Mouse (Mus musculus) spleen, postnatal 36 days (tissue): ENCODE measurements around the gene Bpgm.

Experiments
- DNase-seq, 2 experiments: peaks; one replicate each; pipeline ENCODE4 v3.0.0; 2022; ENCODE audit warnings: low spot score in 2 of 2, mixed read lengths in 1 of 2

Bpgm gene

GRCm38 (mm10) chr6:34528131-34528530, 52.1 kb downstream of the Bpgm start:
- DNase-seq: no peak

GRCm38 (mm10) chr6:34529992-34530391, 54.0 kb downstream of the Bpgm start:
- no peak for DNase-seq

DNA sequence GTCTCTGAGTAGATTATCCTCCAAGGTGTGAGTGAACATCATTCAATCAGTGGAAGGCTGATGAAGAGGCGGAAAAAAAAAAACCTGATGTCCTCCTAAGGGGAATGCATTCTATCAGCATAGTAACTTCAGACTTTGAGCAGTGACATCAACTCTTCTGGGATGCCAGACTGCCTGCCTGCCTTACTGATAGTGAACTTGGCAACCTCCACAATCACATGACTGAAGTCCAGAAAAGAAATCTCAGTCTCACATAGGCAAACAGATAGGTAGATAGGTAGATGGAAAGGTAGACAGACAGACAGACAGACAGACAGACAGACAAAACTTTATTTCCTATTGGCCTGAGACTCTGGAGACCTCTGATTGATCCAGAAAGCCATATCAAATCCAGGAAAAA, 57.0 kb downstream of the Bpgm start:
- DNase-seq: no peak

DNA sequence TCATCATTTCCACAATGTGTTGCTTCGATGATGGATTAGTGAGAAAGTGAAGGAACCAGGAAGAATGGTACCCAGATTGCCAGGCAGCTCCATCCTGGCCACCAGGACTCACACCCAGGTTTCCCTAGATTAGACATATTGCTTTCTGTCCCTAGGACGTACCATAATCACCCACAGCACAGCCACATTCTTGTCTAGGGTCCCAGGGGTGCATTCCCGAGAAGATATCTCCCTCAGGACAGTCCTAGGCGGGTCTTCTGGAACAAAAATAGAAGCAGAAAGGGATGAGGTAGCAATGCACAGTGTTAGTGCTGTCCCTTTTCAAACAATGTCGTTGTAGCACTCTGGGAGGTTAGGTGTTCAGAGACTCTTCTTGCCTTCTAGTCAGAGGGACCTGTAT, 57.9 kb downstream of the Bpgm start:
- no peak for DNase-seq

- DNase-seq: no peak
Measured at GRCm38 (mm10) chr6:34542866-34543265, 66.9 kb downstream of the Bpgm start.

DNA sequence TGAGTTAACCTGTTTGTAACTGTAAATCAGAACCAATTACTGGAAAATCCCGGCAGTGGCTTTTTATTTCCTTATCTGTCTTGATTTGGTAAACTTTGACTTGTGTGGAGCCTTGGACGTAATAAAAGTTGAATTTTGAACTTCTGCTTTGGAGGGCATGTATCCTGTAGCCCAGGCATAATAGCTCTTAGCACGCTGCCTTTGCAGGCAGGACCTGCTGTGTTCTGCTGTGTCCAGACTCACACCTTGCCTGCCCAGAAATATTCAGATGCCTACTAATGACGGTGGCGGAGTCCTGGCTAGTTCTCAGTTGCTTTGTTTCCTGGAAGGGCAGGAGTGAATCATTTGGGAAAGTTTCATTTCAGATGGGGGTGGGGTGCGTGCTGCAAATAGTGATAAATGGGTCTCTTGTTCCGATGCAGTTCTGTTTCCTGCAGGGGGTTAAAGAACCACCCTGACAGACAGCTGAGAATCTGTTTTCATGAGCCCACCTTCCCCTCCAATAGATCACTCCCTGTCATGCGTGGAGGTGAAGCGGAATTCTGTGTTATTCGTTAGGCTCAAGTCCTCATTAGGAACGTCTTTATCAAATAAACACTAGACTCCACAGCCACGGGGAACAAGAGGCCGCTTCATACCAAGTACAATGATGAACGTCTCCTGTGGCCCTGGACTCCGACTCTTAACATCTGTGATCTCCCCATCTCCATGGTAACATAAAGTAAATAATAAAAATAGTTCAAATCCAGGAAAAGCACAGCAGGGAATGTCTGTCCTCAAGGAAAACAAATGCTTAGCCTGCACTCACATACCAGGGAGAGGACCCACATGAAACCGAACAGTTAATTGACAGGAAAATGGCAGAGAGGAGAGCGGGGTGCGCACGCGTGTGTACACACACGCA, 67.5 kb downstream of the Bpgm start:
- no peak for DNase-seq

DNA sequence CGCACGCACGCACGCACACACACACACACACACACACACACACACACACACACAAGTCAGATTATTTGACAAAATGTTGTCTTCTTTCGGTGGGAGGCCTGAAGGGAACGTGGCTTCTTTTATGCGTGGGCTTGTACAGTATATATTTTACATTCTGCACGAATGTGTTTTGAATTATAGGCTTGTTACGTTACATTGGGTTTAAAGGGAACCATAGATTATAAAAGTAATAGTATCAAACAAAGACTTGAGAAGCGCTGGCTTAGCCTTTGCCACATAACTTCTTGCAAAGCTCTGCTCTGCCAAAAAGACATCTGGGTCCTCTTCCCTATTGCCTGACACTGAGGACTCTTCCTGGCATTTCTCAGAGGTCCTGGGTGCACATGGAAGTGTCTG, 68.2 kb downstream of the Bpgm start:
- DNase-seq: no peak

GRCm38 (mm10) chr6:34545286-34545685, 69.3 kb downstream of the Bpgm start:
- no peak for DNase-seq

- DNase-seq: no peak
Measured at GRCm38 (mm10) chr6:34548406-34548990, 72.5 kb downstream of the Bpgm start.

GRCm38 (mm10) chr6:34549017-34549416, 73.0 kb downstream of the Bpgm start:
- DNase-seq: peak; percentile 6 to 10

- DNase-seq: no peak
Measured at GRCm38 (mm10) chr6:34552489-34553157, 76.6 kb downstream of the Bpgm start.

DNA sequence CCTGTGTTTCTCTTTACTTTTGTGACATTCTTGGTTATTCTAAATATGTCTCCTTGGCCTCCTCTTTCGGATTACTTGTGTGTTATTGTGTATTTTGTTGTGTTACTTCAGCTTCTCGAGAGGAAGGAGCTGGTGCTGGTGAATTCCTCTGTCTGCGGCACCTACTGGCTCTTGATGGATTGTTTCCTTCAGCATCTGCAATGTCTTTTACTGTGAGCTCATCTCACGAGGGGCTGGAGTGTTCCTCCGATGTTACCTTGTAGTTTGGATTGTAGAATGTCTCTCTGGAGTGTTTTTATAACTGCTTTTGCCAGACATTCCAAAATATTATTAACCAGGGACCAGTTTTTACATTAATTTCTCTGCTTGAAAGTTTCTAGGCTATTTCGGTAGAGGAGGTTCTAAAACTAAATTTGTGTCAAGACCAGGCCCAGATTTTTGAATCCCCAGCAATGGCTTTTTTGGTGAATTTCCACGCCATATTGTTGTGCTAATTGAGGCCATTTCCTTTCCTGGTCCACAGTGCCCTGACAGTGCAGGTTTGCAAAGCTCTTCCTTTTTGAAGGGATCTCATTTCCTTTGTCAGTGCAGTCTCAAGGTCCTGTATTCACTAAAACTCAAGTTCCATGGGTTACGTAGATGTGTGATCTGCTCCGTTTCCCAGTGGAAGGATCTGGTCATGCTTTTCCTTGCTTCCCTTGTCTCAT, 78.4 kb downstream of the Bpgm start:
- DNase-seq: no peak
